Mouse (Mus musculus): ENCODE results near the gene Eif1b. TPM values are rescaled to one million over a fixed set of nuclear protein-coding genes. Genes with fewer than 3 reads are reported as not detected.

Eif1b gene
- polyA plus RNA-seq, 1 experiment from 2014 or later = 274 TPM

DNA sequence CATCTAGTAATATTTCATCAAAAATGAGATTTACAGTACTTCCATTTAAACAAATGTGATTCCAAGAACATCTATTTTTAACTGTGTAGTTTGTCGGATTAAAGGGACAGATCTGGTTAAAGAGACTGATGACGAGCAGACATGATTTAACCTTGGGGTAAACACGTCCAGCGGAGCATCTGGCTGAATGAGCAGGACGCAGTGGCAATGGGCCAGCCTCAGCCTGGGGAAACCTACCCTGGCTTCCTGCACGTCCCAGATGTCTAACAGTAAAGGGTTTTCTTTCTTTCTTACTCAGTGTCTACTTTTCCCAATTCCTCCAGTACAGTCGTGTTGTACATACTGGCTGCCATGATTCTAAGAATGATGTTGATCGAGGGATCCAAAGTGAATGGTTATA, 5.0 kb upstream of the Eif1b start:
- ATAC-seq (ENCODE audit: low FRiP score) (no peak), DNase-seq (ENCODE audit: low spot score) (no peak)
- Histone ChIP-seq H3K4me2 (replicated peaks; ENCODE audit: low read depth, low read length) (no peak overlapping the region), H3K9me3 (ENCODE audit: control insufficient read depth, low read length) (no peaks in the 10 kb centered on the region), H3K27ac (ENCODE audit: low read depth, low read length) (no peak overlapping the region), H3K36me3 (ENCODE audit: control insufficient read depth, insufficient read depth, low read length) (no peaks in the 10 kb centered on the region), H3K9ac (ENCODE audit: low read depth, low read length) (no peak overlapping the region), H3K4me1 (replicated peaks; ENCODE audit: control insufficient read depth, insufficient read depth, low read length) (no peaks in the 10 kb centered on the region), H3K27me3 (ENCODE audit: control insufficient read depth, insufficient read depth, low read length) (no peaks in the 10 kb centered on the region), H3K4me3 (ENCODE audit: low read depth, low read length) (no peak overlapping the region)
- 87% methylated on average over 8 of the region's 8 CpGs for WGBS

DNA sequence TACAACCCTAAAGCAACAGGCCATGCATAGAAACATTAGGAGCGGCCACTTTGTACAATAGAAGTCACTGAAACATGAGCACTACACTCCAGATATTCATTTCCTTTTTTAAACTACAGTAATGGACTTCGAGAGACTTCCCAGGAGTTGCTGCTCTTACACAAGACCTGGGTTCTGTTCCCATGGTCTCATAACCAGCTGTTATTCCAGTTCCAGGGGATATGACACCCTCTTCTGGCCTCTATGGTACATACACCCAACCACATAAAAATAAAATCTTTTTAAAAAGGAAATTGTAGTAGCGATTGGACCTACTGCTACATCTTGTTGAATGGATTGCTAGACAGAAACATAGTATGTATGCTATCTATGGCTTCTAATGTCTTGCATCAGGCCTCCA, 523 bp upstream of the Eif1b start:
- H3K4me2 ChIP-seq (replicated peaks; ENCODE audit: low read depth, low read length) = no peak overlapping the region
- peaks cover 8% of the 10 kb centered on the region; the same call in 1 of the 2 replicates for H3K4me1 ChIP-seq (replicated peaks; ENCODE audit: control insufficient read depth, insufficient read depth, low read length)
- H3K4me3 ChIP-seq (ENCODE audit: low read depth, low read length) = no peak overlapping the region
- H3K36me3 ChIP-seq (ENCODE audit: control insufficient read depth, insufficient read depth, low read length) = 0 out of 2 replicates have a peak, but pooled peaks cover 7% of the 10 kb centered on the region
- ATAC-seq (ENCODE audit: low FRiP score) (no peak), DNase-seq (ENCODE audit: low spot score) (no peak)
- no peak overlapping the region for H3K9ac ChIP-seq (ENCODE audit: low read depth, low read length)
- no peaks in the 10 kb centered on the region for H3K9me3 ChIP-seq (ENCODE audit: control insufficient read depth, low read length)
- H3K27ac ChIP-seq (ENCODE audit: low read depth, low read length) = no peak overlapping the region
- no peaks in the 10 kb centered on the region for H3K27me3 ChIP-seq (ENCODE audit: control insufficient read depth, insufficient read depth, low read length)
- WGBS = 85% methylated on average over 3 of the region's 3 CpGs

DNA sequence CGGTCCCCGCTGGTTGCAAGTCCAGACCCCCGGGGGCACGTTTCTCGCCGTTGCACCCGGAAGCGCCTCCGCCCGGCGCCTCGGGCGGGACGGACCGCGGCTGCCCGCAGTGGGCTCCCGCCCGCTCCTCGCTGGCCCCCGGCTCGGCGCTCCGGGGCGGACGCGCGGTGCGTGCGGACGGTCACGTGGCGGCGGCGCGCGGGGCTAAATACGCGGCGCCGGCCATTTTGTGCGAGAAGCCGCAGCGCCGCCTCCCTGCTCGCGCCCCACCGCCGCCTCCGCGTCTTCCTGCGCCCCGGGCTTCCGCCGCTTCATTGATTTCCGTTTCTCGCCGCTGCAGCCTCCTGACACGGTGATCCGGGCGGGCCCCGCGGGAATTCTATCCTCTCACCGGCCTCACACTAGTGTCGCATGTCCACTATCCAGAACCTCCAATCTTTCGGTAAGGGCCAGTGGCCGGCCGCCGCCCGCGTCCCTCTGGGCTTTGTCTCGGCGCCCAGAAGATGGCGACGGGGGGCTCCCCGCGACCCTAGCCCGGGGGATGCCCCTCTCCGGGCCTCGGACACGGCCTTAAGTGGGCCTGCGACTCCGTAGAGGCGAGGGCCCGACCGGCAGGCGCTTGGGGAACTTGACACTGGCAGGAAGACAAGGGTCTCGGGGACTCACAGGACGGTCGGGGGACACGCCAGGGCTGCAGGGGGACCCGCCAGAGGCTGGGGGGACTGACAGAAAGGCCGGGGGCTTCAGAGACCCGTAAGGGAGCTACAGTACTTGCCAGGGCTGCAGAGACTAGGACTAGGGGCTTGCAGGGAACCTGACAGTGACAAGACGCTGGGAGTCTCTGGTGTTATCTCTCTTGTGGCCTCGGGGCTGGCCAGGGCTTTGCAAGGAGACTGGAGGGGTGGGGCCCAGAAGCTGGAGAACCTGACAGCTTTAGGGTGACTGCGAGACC, 644 bp downstream of the Eif1b start:
- peak overlapping the region; percentile 97 for H3K9ac ChIP-seq (ENCODE audit: low read depth, low read length)
- H3K4me1 ChIP-seq (replicated peaks; ENCODE audit: control insufficient read depth, insufficient read depth, low read length) = peaks cover 8% of the 10 kb centered on the region; the same call in 1 of the 2 replicates
- H3K9me3 ChIP-seq (ENCODE audit: control insufficient read depth, low read length) = no peaks in the 10 kb centered on the region
- no peaks in the 10 kb centered on the region for H3K27me3 ChIP-seq (ENCODE audit: control insufficient read depth, insufficient read depth, low read length)
- 0 out of 2 replicates have a peak, but pooled peaks cover 7% of the 10 kb centered on the region for H3K36me3 ChIP-seq (ENCODE audit: control insufficient read depth, insufficient read depth, low read length)
- peak overlapping the region; percentile 85 for H3K4me2 ChIP-seq (replicated peaks; ENCODE audit: low read depth, low read length)
- peak overlapping the region; percentile 78 for H3K4me3 ChIP-seq (ENCODE audit: low read depth, low read length)
- DNase-seq (ENCODE audit: low spot score) (peak; percentile 89), ATAC-seq (ENCODE audit: low FRiP score) (peak; percentile 89)
- under 1% methylated on average over 81 of the region's 97 CpGs for WGBS
- H3K27ac ChIP-seq (ENCODE audit: low read depth, low read length) = peak overlapping the region; percentile 63

DNA sequence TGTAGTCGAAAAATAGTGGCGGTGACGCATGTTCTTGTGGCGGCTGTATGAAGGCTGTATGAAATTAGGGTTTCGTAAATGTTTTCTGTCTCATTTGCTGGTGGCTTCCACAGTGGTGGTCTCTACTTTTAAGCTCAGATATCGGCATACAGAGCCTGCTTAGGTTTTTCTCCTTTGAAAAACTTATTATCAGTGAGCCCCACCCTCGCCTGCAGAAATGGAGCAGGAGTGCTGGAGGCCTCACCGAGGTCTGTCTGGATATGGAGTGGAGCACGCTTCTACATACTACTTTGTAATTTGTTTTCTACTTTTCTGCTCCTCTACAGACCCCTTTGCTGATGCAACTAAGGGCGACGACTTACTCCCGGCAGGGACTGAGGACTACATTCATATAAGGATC, 1.7 kb downstream of the Eif1b start:
- no peaks in the 10 kb centered on the region for H3K27me3 ChIP-seq (ENCODE audit: control insufficient read depth, insufficient read depth, low read length)
- H3K9me3 ChIP-seq (ENCODE audit: control insufficient read depth, low read length) = no peaks in the 10 kb centered on the region
- H3K9ac ChIP-seq (ENCODE audit: low read depth, low read length) = peak overlapping the region; percentile 97
- no peak for DNase-seq (ENCODE audit: low spot score)
- peaks cover 8% of the 10 kb centered on the region; the same call in 1 of the 2 replicates for H3K4me1 ChIP-seq (replicated peaks; ENCODE audit: control insufficient read depth, insufficient read depth, low read length)
- peak overlapping the region; percentile 85 for H3K4me2 ChIP-seq (replicated peaks; ENCODE audit: low read depth, low read length)
- H3K27ac ChIP-seq (ENCODE audit: low read depth, low read length) = no peak overlapping the region; the same call in 1 of the 2 replicates
- peak overlapping the region; percentile 78 for H3K4me3 ChIP-seq (ENCODE audit: low read depth, low read length)
- ATAC-seq (ENCODE audit: low FRiP score) = no peak
- 0 out of 2 replicates have a peak, but pooled peaks cover 7% of the 10 kb centered on the region for H3K36me3 ChIP-seq (ENCODE audit: control insufficient read depth, insufficient read depth, low read length)
- WGBS = 82% methylated on average over 12 of the region's 12 CpGs

DNA sequence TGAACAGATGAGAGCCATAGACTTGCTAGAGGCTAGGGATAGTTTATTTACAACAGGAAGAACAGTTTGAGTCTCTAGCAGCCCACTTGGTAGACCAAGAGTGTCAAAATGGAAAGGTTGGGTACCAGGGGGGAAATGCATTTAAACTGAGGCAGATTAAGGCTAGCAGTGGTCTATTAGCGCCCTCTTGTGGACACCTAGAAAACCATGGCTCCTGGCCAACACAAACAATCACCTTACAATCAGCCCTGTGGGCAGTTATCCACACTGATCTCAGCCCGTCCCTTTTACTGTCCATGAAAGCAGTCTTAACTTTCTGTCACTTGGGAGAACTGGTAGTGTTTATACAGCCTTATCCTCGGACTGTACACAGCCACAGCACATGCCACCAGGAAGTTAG, 4.7 kb downstream of the Eif1b start:
- ATAC-seq (ENCODE audit: low FRiP score) = no peak
- 16% methylated on average over 3 of the region's 3 CpGs for WGBS

DNA sequence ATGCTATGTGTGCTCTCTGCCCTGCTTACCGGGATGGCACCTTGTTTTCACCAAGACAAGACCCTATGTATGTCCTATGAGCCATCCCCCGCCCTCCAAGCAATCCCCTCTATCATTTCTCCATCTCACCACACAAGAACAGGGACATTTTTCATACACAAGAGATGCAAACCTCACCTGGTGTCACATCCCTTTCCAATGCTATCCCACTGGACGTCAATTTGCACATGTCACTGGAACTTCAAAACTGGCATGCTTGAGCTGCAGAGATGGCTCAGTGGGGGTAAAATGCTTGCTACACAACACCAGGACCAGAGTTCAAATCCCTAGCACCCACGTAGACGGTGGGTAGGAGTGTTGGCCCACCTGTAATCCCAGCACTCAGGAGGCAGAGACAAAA, 6.0 kb downstream of the Eif1b start:
- Histone ChIP-seq H3K4me2 (replicated peaks; ENCODE audit: low read depth, low read length) (no peak overlapping the region), H3K4me1 (replicated peaks; ENCODE audit: control insufficient read depth, insufficient read depth, low read length) (peaks cover 8% of the 10 kb centered on the region; the same call in 1 of the 2 replicates), H3K4me3 (ENCODE audit: low read depth, low read length) (no peak overlapping the region), H3K9ac (ENCODE audit: low read depth, low read length) (no peak overlapping the region), H3K27me3 (ENCODE audit: control insufficient read depth, insufficient read depth, low read length) (no peaks in the 10 kb centered on the region), H3K9me3 (ENCODE audit: control insufficient read depth, low read length) (no peaks in the 10 kb centered on the region), H3K27ac (ENCODE audit: low read depth, low read length) (no peak overlapping the region), H3K36me3 (ENCODE audit: control insufficient read depth, insufficient read depth, low read length) (0 out of 2 replicates have a peak, but pooled peaks cover 7% of the 10 kb centered on the region)
- 79% methylated on average over 5 of the region's 5 CpGs for WGBS
- ATAC-seq (ENCODE audit: low FRiP score) = no peak
- DNase-seq (ENCODE audit: low spot score) = no peak

More for the DNA sequence above, 4.7 kb downstream of the Eif1b start:
- DNase-seq (ENCODE audit: low spot score) = peak; percentile 87
- H3K27ac ChIP-seq (ENCODE audit: low read depth, low read length) = no peak overlapping the region
- no peak overlapping the region for H3K4me2 ChIP-seq (replicated peaks; ENCODE audit: low read depth, low read length)
- H3K4me3 ChIP-seq (ENCODE audit: low read depth, low read length) = no peak overlapping the region
- 0 out of 2 replicates have a peak, but pooled peaks cover 7% of the 10 kb centered on the region for H3K36me3 ChIP-seq (ENCODE audit: control insufficient read depth, insufficient read depth, low read length)
- no peak overlapping the region for H3K9ac ChIP-seq (ENCODE audit: low read depth, low read length)
- H3K27me3 ChIP-seq (ENCODE audit: control insufficient read depth, insufficient read depth, low read length) = no peaks in the 10 kb centered on the region
- no peaks in the 10 kb centered on the region for H3K9me3 ChIP-seq (ENCODE audit: control insufficient read depth, low read length)
- peaks cover 8% of the 10 kb centered on the region; the same call in 1 of the 2 replicates for H3K4me1 ChIP-seq (replicated peaks; ENCODE audit: control insufficient read depth, insufficient read depth, low read length)

DNA sequence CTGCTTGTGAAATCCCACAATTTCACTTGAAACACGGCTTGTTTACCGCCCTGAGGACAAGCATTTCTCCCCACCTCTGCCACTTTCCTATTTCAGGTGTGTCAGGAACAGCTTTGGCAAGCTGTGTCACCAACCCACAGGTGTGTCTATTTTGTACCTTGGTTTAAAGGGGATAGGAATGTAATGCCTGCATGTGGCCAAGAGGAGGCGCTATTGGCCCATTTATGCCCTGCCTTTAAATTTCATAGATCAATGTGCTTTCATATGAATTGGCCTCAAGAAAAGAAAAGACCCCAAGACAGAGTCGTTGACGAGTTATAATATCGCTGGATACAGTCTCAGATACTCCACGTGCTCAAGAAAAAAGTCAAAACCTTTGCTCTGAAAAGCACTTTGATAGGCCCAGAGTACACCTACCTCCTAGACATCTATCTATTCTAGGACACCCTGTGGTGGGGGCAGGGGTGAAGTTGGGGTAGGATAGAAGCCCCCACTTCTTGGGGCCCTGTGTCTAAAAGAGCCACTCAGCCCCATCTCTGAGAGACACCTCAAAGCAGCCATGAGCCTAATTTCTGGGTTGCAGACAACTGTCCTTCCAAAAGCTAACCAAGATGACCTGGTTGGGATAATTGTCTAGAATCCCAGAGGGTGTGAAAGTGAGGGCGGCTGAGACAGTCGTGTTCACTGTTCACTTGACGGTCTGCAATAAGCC, 9.3 kb downstream of the Eif1b start:
- DNase-seq (ENCODE audit: low spot score) = peak; percentile 46

DNA sequence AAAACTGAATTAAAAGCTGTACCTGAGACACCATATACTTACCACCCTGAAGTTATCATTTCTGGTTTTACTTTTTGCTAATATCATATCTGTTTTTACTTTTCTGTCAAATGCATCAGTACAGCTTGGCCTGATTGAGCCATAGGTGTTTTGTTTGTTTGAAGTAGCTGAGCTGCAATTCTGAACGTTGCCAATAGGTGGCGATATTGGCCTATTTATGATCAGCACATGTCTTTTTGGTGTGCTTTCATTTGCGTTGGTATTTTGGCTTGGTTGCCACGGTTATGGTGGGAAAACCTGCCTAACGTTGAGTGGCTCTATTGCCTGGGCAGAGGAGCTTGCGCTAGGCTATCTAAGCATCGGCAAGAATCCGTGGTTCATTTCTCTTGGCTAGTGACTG, 10.0 kb downstream of the Eif1b start:
- no peak overlapping the region for H3K9ac ChIP-seq (ENCODE audit: low read depth, low read length)
- peak; percentile 93 for DNase-seq (ENCODE audit: low spot score)
- no peak overlapping the region for H3K4me3 ChIP-seq (ENCODE audit: low read depth, low read length)
- ATAC-seq (ENCODE audit: low FRiP score) = no peak
- no peaks in the 10 kb centered on the region for H3K27me3 ChIP-seq (ENCODE audit: control insufficient read depth, insufficient read depth, low read length)
- H3K9me3 ChIP-seq (ENCODE audit: control insufficient read depth, low read length) = no peaks in the 10 kb centered on the region
- no peak overlapping the region for H3K27ac ChIP-seq (ENCODE audit: low read depth, low read length)
- H3K36me3 ChIP-seq (ENCODE audit: control insufficient read depth, insufficient read depth, low read length) = no peaks in the 10 kb centered on the region
- WGBS = 8% methylated on average over 8 of the region's 8 CpGs
- H3K4me1 ChIP-seq (replicated peaks; ENCODE audit: control insufficient read depth, insufficient read depth, low read length) = no peaks in the 10 kb centered on the region
- H3K4me2 ChIP-seq (replicated peaks; ENCODE audit: low read depth, low read length) = no peak overlapping the region

More for the DNA sequence above, 9.3 kb downstream of the Eif1b start:
- no peaks in the 10 kb centered on the region for H3K9me3 ChIP-seq (ENCODE audit: control insufficient read depth, low read length)
- ATAC-seq (ENCODE audit: low FRiP score) = no peak
- no peak overlapping the region for H3K4me3 ChIP-seq (ENCODE audit: low read depth, low read length)
- H3K27me3 ChIP-seq (ENCODE audit: control insufficient read depth, insufficient read depth, low read length) = no peaks in the 10 kb centered on the region
- H3K4me2 ChIP-seq (replicated peaks; ENCODE audit: low read depth, low read length) = no peak overlapping the region
- H3K9ac ChIP-seq (ENCODE audit: low read depth, low read length) = no peak overlapping the region
- H3K27ac ChIP-seq (ENCODE audit: low read depth, low read length) = no peak overlapping the region
- H3K36me3 ChIP-seq (ENCODE audit: control insufficient read depth, insufficient read depth, low read length) = no peaks in the 10 kb centered on the region
- WGBS = 44% methylated on average over 10 of the region's 10 CpGs
- H3K4me1 ChIP-seq (replicated peaks; ENCODE audit: control insufficient read depth, insufficient read depth, low read length) = no peaks in the 10 kb centered on the region
